Mouse (Mus musculus): Measurements from ENCODE around the gene Olfr612. TPM values are rescaled to one million over a fixed set of nuclear protein-coding genes. Genes with fewer than 3 reads are reported as not detected.

Gene Olfr612
- polyA plus RNA-seq, 1 experiment from 2014 or later: not detected

- DNase-seq (ENCODE audit: low spot score) (no peak), ATAC-seq (replicated peaks; ENCODE audit: low FRiP score, low read depth) (no peak)
- Histone ChIP-seq H3K4me2 (ENCODE audit: low read length) (no peak within 1 kb of the TSS), H3K27me3 (ENCODE audit: insufficient read depth, low read length) (no peaks in the 10 kb centered on the region), H3K36me3 (ENCODE audit: insufficient read depth, low read length) (no peaks in the 10 kb centered on the region), H3K9me3 (replicated peaks; ENCODE audit: low read length) (no peaks in the 10 kb centered on the region), H3K9ac (ENCODE audit: low read depth, low read length) (no peak within 1 kb of the TSS), H3K4me3 (replicated peaks; ENCODE audit: low read depth, low read length) (no peak within 1 kb of the TSS), H3K4me1 (replicated peaks; ENCODE audit: insufficient read depth, low read length) (no peaks in the 10 kb centered on the region), H3K27ac (no peak within 1 kb of the TSS)
- WGBS: 85% methylated on average over 2 of the region's 2 CpGs
- no peak for TF ChIP-seq CTCF (IDR thresholded peaks at IDR 0.05; ENCODE audit: low read depth)
These were observed 30.5 kb downstream of the Olfr612 start, which contains the start of gene Olfr610 for GRCm38 (mm10) chr7:103512022-103512421. TSS of gene Olfr610 (minus strand) at chr7:103512122.

GRCm38 (mm10) chr7:103497962-103498361, 44.6 kb downstream of the Olfr612 start, which contains the start of gene Olfr609:
TSS of gene Olfr609 (minus strand) at chr7:103498062.
- WGBS: 45% methylated on average over 1 of the region's 1 CpGs
- Histone ChIP-seq H3K4me3 (replicated peaks; ENCODE audit: low read depth, low read length) (no peak within 1 kb of the TSS), H3K27me3 (ENCODE audit: insufficient read depth, low read length) (no peaks in the 10 kb centered on the region), H3K9me3 (replicated peaks; ENCODE audit: low read length) (no peaks in the 10 kb centered on the region), H3K36me3 (ENCODE audit: insufficient read depth, low read length) (no peaks in the 10 kb centered on the region), H3K9ac (ENCODE audit: low read depth, low read length) (no peak within 1 kb of the TSS), H3K4me1 (replicated peaks; ENCODE audit: insufficient read depth, low read length) (no peaks in the 10 kb centered on the region), H3K27ac (no peak within 1 kb of the TSS), H3K4me2 (ENCODE audit: low read length) (no peak within 1 kb of the TSS)
- ATAC-seq (replicated peaks; ENCODE audit: low FRiP score, low read depth) (no peak), DNase-seq (ENCODE audit: low spot score) (no peak)
- no peak for TF ChIP-seq CTCF (IDR thresholded peaks at IDR 0.05; ENCODE audit: low read depth)

Small RNAs within 50 kb of the gene (microRNA-seq; reads per million reads assigned to microRNA genes)
- gene Gm26506: not detected

Other genes starting within 250 kb of the Olfr612 start
- not detected in 2 replicates for gene Olfr596, start 237.1 kb downstream of the Olfr612 start, polyA plus RNA-seq (2015; fragmentation: Nextera tagmentation; extraction: Ambion mirVana)
- gene Olfr597, start 226.4 kb downstream of the Olfr612 start, polyA plus RNA-seq (2015; fragmentation: Nextera tagmentation; extraction: Ambion mirVana): not detected in 2 replicates
- not detected in 2 replicates for gene Olfr598, start 219.1 kb downstream of the Olfr612 start, polyA plus RNA-seq (2015; fragmentation: Nextera tagmentation; extraction: Ambion mirVana)
- not detected in 2 replicates for gene Olfr599, start 206.8 kb downstream of the Olfr612 start, polyA plus RNA-seq (2015; fragmentation: Nextera tagmentation; extraction: Ambion mirVana)
- not detected in 2 replicates for gene Olfr600, start 193.0 kb downstream of the Olfr612 start, polyA plus RNA-seq (2015; fragmentation: Nextera tagmentation; extraction: Ambion mirVana)
- not detected in 2 replicates for gene Olfr601, start 180.1 kb downstream of the Olfr612 start, polyA plus RNA-seq (2015; fragmentation: Nextera tagmentation; extraction: Ambion mirVana)
- gene Olfr603, start 156.5 kb downstream of the Olfr612 start, polyA plus RNA-seq (2015; fragmentation: Nextera tagmentation; extraction: Ambion mirVana): not detected in 2 replicates
- gene Usp17lc, start 127.6 kb downstream of the Olfr612 start, polyA plus RNA-seq (2015; fragmentation: Nextera tagmentation; extraction: Ambion mirVana): not detected in 2 replicates
- not detected in 2 replicates for gene Olfr605, start 97.3 kb downstream of the Olfr612 start, polyA plus RNA-seq (2015; fragmentation: Nextera tagmentation; extraction: Ambion mirVana)
- not detected in 2 replicates for gene Olfr606, start 93.7 kb downstream of the Olfr612 start, polyA plus RNA-seq (2015; fragmentation: Nextera tagmentation; extraction: Ambion mirVana)
- gene Olfr607, start 78.6 kb downstream of the Olfr612 start, polyA plus RNA-seq (2015; fragmentation: Nextera tagmentation; extraction: Ambion mirVana): not detected in 2 replicates
- gene Olfr608, start 72.8 kb downstream of the Olfr612 start, polyA plus RNA-seq (2015; fragmentation: Nextera tagmentation; extraction: Ambion mirVana): not detected in 2 replicates
- not detected in 2 replicates for gene Olfr609, start 44.7 kb downstream of the Olfr612 start, polyA plus RNA-seq (2015; fragmentation: Nextera tagmentation; extraction: Ambion mirVana)
- not detected in 2 replicates for gene Olfr610, start 30.6 kb downstream of the Olfr612 start, polyA plus RNA-seq (2015; fragmentation: Nextera tagmentation; extraction: Ambion mirVana)
- gene Olfr611, start 21.9 kb downstream of the Olfr612 start, polyA plus RNA-seq (2015; fragmentation: Nextera tagmentation; extraction: Ambion mirVana): not detected in 2 replicates
- gene Olfr613, start 5.4 kb upstream of the Olfr612 start, polyA plus RNA-seq (2015; fragmentation: Nextera tagmentation; extraction: Ambion mirVana): not detected in 2 replicates
- gene Olfr615, start 13.4 kb upstream of the Olfr612 start, polyA plus RNA-seq (2015; fragmentation: Nextera tagmentation; extraction: Ambion mirVana): not detected in 2 replicates
- gene Olfr616, start 26.4 kb upstream of the Olfr612 start, polyA plus RNA-seq (2015; fragmentation: Nextera tagmentation; extraction: Ambion mirVana): not detected in 2 replicates
- not detected in 2 replicates for gene Olfr617, start 30.3 kb upstream of the Olfr612 start, polyA plus RNA-seq (2015; fragmentation: Nextera tagmentation; extraction: Ambion mirVana)
- gene Olfr618, start 47.4 kb upstream of the Olfr612 start, polyA plus RNA-seq (2015; fragmentation: Nextera tagmentation; extraction: Ambion mirVana): not detected in 2 replicates
- gene Olfr619, start 57.9 kb upstream of the Olfr612 start, polyA plus RNA-seq (2015; fragmentation: Nextera tagmentation; extraction: Ambion mirVana): not detected in 2 replicates
- not detected in 2 replicates for gene Olfr620, start 69.8 kb upstream of the Olfr612 start, polyA plus RNA-seq (2015; fragmentation: Nextera tagmentation; extraction: Ambion mirVana)
- gene Olfr622, start 100.0 kb upstream of the Olfr612 start, polyA plus RNA-seq (2015; fragmentation: Nextera tagmentation; extraction: Ambion mirVana): not detected in 2 replicates
- not detected in 2 replicates for gene Olfr623, start 121.0 kb upstream of the Olfr612 start, polyA plus RNA-seq (2015; fragmentation: Nextera tagmentation; extraction: Ambion mirVana)
- gene Olfr624, start 128.5 kb upstream of the Olfr612 start, polyA plus RNA-seq (2015; fragmentation: Nextera tagmentation; extraction: Ambion mirVana): 0.01 and 0.04 TPM in 2 replicates
- not detected in 2 replicates for gene Olfr625-ps1, start 140.0 kb upstream of the Olfr612 start, polyA plus RNA-seq (2015; fragmentation: Nextera tagmentation; extraction: Ambion mirVana)
- gene Olfr243, start 172.0 kb upstream of the Olfr612 start, polyA plus RNA-seq (2015; fragmentation: Nextera tagmentation; extraction: Ambion mirVana): not detected in 2 replicates
- not detected in 2 replicates for gene Olfr628, start 187.7 kb upstream of the Olfr612 start, polyA plus RNA-seq (2015; fragmentation: Nextera tagmentation; extraction: Ambion mirVana)
- gene Olfr629, start 202.2 kb upstream of the Olfr612 start, polyA plus RNA-seq (2015; fragmentation: Nextera tagmentation; extraction: Ambion mirVana): not detected in 2 replicates
- not detected in 2 replicates for gene Olfr630, start 214.6 kb upstream of the Olfr612 start, polyA plus RNA-seq (2015; fragmentation: Nextera tagmentation; extraction: Ambion mirVana)
- gene Olfr69, start 228.9 kb upstream of the Olfr612 start, polyA plus RNA-seq (2015; fragmentation: Nextera tagmentation; extraction: Ambion mirVana): not detected in 2 replicates
- not detected in 2 replicates for gene Olfr68, start 237.0 kb upstream of the Olfr612 start, polyA plus RNA-seq (2015; fragmentation: Nextera tagmentation; extraction: Ambion mirVana)
- gene Olfr67, start 249.1 kb upstream of the Olfr612 start, polyA plus RNA-seq (2015; fragmentation: Nextera tagmentation; extraction: Ambion mirVana): not detected in 2 replicates

Data from kidney, postnatal 0 days (tissue).